Mouse (Mus musculus) naive thymus-derived CD4-positive, alpha-beta T cell, adult 2 months (primary cell): ENCODE measurements around the gene Mcrip1.
"Not testable (repeated sequence)": the region's sequence is repeated elsewhere in the genome, so short reads cannot be mapped to it uniquely, and the experiment has no call there.

ENCODE experiments used
- DNase-seq: peaks from one replicate; pipeline ENCODE4 v3.0.0-alpha.2; 2011; ENCODE audit warnings: low read depth

Mcrip1 gene

DNA sequence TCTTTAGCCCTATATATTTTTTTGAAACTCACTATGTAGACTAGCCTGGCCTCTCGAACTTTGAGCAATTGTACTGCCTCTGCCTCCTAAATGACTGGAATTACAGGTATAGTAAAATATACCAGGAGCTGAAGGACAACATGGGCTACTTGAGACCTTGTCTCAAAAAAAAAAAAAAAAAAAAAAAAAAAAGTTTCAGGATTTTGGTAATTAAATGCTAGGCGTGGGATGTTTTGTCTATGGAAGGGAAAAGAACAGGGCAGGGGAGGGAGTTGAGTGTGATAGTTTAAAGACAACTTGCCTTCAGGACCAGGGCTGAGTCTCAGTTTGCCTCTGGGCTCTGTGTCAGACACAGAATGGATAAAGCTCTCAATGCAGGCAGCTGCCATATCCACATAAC is 25.5 kb upstream of the Mcrip1 start:
- no peak for DNase-seq

DNA sequence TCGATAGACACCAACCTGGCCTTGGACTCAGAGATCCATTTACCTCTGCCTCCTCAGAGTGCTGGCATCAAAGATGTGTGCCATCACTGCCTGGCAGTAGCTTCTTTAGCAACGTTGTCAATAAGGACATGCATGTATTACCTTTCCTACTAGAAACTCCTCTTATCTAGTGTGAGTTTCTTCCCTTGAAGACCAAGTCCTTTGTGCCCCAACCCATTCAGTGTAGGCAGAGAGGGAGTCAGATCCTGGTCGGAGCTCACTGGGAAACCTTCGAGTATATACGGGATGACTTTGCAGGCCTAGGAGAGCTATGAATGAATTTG is 24.7 kb upstream of the Mcrip1 start:
- no peak for DNase-seq

DNA sequence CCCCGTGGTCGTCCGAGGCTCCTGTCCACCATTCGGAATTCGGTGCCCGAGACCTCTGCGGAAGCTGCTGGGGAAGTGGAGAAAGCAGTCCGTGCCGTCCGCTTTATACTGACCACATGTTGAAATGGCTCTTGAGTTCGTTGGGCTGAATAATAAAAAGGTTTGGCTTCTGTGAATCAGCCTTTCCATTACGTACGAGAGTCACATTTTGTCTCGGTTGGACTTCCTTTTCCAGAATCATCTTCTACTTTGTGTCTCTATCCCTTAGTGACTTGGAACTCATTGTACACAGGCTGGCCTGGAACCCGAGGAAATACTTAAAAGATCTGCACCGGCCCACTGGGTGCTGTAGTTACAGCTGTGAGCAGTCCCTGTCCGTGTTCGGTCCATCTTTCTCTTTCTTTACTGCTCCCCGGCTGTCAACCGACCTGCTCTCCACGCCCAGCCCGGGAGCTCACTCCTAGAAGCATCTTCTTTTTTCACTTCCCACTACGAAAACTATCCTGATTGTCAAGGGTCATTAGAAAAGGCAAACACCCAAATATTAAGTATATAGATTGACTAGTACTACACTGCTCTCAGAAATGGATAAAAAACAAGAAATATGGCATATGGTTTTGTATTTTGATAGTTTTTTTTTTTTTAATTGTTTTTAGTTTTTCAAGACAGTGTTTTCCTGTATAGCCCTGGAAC is 24.2 kb upstream of the Mcrip1 start:
- peak; percentile 90 for DNase-seq

DNA sequence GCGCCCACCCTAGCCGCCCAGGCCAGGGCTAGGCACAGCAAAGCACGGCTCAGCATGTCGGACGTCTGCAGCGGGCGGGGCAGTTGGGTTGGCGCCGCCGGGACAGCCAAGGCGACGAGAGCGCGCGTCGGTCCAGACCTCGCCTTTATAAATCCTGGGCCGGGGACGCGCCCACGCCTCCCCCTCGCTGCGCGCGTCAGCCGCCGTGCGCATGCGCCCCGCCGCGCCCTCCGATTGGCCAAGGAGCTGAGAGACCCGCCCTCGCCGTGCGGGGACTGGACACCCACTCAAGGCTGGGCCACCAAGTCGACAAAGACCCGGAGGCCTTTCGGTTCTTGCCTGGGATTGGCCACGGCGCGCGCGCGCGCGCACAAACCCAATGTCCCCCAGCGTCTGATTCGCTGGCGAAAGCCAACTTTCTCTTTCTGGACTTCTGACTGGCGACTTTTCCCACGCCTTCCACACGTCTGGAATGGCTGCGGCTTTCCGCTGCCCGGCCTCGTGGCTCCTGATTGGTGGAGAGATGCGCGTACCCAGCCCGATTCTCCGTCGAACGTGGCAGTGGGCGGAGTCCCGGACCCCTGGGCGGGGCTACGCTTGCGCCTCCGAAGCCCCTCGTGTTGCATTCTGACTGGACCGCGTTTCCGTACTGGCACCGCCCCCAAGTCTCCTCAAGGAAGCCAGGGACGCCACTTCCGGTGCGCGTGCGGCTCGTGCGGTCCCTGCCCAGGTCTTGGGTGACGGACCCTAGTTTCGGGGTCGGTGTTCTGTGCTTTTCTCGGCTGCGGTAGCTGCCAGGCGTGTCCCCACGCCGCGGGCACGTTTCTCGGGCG is 23.4 kb upstream of the Mcrip1 start, which contains the start of gene P4hb:
TSS of gene P4hb (minus strand) at position 502 of the 833 bp plus-strand sequence.
- DNase-seq, result peak; percentile 98

DNA sequence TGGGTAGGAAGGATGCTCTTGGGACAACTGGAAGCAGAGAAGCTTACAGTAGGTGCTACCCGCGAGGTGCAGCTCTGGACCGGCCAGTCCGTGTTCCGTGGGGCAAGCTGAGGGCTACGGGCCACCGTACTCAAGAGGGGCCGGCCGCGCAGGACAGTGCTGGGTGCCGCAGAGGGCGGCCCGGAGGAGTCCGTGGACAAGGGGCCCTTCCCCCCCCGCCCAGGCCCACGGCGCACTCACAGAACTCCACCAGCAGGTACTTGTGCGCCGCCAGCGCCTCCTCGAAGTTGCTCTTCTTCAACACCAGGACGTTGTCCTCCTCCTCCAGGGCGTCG is 22.9 kb upstream of the Mcrip1 start:
- DNase-seq, result no peak

DNA sequence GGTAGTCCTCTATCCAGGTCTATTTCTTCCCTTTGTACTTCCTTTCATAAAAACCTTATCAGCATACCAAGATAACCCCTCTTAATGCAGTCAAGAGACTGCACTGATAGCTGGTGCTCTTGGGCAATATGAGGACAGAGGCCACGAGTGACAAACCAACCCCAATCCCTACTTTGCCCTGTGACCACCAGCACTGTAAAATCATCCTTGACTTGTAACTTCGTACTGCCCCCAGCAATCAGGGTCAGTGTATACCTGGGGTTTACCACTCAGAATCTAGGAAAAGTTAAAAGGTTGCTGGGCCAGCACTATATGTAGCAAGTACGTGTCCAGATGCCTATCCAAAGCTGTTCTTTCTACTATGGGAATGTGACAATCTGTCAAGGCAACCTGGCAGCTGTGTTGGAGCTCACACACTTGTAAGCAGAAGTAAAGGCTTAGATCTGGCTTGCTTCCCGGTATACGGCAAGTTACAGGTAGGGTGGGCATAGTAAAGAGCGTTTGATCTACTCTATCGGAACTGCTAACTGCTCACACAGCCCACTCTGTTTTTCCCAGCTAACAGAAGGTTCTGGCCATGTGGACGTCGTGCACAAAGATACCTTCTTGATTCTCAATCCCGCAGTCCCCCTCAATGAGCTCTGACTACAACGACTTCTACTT is 22.4 kb upstream of the Mcrip1 start:
- no peak for DNase-seq

DNA sequence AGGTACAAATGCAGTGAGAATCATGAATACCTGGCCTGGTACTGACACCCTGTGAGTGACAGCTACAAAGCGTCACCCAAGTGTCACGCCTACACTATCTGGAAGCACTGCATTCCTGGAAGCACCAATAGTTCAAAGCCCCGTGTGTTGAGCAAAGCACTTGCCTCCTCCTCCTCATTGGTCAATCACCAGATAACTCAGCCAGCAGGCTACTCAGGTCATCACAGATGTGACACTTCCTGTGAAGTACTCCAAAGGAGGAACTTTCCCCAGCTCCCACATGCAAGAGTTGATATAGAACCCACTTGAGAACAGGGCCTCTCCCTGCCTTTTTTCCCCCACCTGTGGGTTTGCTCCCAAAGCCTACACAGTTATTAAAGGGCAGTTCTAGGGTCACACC is 21.6 kb upstream of the Mcrip1 start:
- DNase-seq, result no peak

DNA sequence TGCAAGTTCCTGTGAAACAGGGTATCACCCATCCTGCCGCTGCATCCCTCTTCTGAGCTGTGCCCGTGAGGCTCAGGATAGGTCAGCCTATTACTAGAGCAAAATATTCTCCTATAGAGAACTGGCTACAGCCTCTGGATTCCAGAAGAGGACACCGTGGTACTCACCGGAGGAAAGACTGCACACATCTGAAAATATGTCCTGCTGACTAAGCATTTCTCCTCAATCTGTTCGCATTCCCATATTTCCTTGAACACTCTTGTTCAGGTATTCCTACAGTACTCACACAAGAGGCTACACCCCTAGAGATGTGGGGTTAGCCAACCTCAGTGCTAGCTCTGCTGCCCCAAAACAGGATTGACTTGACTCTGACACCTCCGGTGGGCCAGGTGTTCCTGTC is 18.8 kb upstream of the Mcrip1 start:
- DNase-seq, result no peak

DNA sequence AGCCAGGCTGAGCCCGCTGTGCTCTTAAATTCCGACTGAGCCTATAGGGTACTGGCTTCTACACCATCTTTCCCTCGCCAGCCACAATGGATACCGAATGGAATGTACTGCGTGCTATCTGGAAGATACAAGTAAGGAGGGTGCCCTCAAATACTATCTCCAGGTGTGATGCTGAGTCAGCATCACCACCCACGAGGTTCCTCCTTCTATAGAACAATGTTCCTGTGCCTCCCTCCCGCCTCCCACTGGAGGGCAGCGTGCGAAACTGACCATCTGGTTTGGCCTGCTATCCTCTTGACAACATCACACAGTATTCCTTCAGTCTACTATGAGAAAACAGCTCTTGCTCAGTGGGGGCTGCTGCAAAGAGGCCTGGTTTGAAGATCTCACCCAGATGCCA is 15.6 kb upstream of the Mcrip1 start:
- DNase-seq, result no peak

DNA sequence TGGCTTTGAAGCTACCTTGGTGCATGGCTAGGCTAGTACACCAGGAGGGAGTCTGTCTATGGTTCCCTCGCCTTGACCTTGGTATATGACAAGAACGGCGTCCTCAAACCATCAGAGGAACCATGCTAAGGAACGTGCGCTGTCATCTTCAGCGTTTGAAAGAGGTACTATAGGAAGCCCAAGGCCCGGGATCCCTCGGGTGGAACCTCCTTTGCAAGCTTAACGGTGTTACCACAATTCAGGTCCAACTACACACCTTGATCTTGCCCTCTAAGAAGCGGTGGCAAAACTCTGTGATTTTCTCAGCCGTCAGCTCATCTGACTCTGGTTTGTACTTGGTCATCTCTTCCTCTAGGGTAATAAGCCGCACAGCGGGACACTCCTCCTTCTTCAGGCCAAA is 13.4 kb upstream of the Mcrip1 start:
- no peak for DNase-seq

DNA sequence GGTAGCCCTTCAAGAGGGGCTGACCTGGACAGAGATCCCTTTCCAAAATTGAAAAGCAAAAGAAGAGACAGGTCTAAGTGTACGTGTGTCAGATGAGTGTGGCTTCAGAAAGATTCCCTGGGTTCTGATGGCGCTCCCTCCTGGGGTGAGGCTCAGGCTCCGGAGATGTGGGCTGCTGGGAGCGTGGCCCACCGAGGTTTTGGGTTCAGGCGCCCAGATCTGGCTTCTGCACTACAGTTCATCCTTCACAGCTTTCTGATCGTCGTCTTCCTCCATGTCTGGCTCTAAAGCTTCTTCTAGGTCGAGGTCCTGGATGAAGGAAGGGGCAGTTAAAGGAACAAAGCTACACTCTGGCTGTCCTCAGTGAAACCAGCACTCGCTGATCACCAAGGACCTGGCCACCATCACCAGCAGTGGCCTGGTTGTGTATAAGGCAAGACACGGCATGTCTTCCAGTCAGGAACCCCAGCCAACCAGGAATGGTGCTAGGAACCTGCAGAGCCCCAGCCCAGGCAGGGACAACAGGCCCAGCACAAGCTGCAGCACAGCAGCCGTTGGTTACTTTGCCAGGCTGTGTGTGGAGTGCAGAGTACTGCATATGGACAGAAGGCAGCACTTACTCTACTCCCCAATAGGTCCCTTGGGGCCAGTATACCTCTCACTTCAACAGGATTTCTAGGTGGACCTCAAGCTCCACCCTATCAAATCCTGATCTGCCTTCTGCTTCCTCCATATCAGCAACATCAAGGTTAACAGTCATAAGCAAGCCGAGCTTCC is 11.6 kb upstream of the Mcrip1 start:
- no peak for DNase-seq

DNA sequence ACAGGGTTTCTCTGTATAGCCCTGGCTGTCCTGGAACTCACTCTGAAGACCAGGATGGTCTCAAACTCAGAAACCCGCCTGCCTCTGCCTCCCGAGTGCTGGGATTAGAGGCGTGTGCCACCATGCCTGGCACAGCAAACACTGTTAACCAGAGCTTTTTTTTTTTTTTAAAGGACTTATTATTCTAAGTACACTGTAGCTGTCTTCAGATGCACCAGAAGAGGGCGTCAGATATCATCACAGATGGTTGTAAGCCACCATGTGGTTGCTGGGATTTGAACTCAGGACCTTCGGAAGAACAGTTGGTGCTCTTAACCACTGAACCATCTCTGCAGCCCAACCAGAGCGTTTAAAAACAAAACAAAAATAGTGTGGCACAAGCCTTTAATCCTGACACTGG is 9.3 kb upstream of the Mcrip1 start:
- not testable (repeated sequence) for DNase-seq

DNA sequence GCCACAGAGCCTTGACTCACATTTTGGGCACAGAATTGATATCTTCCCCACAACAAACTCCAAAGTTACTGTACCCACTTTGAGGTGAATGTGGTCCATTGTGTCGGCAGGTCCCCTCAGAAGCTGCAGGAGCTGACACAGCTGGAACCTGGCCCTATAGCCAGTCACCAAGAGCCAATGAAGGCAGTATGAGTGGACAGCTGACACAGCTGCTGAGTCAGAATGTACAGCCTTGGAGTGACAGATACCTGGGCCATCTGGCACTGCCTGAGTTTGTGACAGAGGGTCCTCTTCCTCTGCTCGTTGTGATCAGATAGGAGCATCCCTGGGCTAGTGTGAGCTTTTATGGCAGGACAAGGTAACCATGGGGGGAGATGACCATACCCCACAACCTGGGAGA is 5.7 kb upstream of the Mcrip1 start:
- DNase-seq, result no peak

DNA sequence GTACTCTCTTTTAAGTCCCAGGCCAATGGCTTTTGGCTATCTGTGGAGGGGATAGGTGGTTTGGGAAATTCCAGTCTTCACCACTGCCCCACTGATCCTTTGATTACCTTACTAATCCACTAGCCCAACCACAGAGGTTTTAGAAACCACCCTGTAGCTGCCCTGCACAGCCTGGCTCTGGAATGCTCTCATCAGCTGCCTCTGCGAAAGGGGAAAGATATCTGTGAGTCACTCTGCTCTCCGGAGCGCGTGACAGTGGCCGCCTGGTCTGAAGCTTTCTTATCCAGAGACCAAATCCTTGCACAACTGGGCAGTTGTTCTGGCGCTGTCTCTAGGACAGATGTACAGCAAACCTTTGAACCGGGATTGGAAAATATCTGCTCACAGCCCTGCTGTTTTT is 5.3 kb upstream of the Mcrip1 start:
- DNase-seq, result no peak

DNA sequence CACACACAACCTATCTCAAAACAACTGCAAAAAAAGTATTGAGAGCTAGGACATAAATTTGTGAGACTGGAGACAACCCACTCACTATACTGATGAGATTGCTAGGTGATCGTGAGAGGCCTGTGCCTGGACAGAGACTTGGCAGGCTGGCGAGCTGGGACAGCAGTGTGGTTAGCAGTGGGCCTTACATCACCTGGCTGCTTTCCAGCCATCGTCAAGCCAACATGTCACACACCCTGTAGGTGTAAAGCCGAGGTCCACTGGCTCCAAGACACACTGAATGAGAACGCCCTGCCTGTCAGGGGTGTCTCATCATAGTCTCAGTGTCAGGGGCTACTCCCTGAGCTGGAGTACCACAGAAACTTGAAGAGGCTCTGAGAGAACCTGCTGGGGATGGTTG is 3.2 kb upstream of the Mcrip1 start:
- no peak for DNase-seq

DNA sequence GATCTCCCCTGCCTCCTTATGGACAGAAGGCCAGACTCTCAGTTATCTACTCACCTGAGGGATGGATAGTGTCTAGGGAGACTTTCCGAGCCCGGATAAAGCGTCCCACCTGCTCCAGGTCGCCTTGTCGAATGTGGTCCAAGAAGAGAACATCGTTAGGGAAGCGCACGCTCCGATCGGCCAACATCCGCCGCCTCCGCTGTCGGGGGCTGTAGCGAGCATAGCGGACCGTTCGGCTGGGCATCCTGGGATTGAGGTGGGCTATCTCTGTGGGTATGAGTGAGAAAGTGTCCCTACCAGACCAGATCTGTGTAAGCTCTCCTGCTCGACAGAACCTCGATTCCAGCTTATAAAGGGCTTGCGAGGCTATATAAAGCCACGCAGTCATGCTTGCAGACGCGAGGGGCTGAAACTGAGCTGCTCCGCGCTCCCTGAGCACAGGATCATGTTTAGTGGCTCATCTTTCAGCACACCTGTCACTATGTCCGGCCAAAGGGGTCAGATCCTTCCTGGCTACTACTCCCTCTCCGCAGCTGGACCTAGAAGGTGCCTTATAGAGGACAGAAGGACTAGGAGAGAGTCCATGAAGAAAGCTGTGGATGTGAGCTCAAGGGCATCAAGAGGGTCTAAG is 1.4 kb upstream of the Mcrip1 start, which contains the start of gene Ppp1r27:
TSS of gene Ppp1r27 (minus strand) at position 323 of the 631 bp plus-strand sequence.
- DNase-seq, result no peak

DNA sequence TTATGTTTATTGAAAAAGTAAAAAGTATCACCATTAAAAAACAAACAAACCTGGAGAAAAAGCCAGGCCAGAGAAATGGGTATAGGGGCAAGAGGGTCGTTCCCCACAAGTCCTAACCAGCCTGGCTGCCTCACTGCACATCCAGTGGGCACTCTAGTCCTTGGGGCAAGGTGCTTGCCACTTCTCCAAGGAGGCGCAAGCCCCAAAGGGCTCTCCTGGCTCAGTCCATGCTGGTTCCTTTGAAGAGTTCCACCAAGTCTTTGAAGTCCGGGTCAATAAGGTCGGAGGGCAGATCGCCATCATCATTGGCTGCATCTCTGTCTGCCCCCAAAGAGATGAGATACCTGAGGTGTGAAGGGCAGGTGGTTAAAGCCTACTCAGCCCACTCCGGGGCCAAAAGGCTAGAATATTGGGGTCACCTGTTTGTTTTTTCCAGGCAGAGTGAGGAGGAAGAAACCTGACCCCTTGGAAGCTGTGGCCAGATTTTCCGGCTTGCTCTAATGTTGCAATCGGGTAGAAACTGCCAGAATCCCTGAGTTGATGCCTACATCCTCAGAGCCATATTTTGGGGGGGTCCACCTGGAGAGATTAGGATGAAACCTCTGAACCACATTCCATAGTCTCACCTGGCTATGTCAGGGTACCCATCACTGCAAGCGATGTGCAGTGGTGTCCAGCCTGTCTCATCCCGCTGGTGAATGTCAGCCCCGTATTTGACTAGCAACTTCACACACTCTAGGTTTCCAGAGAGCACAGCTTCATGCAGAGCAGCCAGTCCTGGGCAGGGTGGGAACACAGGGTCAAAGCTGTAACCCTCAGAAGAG is 671 bp upstream of the Mcrip1 start:
- DNase-seq, result peak; percentile 25

DNA sequence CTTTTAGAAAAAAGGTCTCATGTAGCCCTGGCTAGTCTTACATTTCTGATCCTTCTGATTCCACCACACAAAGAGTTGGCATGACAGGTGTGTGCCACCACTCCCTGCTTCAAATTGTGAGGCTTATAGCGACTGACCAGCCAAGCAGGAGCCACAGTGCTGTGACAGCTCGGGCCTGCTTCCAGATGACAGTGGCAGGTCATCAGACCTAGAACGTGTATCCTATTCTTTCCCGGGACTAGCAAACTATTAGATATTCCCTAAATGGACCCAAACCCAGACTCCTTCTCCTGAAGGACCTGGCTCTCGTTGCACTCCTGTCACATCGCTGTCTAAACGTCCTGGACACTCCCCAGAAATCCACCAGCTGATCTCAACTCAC is 750 bp downstream of the Mcrip1 start:
- peak; percentile 24 for DNase-seq

DNA sequence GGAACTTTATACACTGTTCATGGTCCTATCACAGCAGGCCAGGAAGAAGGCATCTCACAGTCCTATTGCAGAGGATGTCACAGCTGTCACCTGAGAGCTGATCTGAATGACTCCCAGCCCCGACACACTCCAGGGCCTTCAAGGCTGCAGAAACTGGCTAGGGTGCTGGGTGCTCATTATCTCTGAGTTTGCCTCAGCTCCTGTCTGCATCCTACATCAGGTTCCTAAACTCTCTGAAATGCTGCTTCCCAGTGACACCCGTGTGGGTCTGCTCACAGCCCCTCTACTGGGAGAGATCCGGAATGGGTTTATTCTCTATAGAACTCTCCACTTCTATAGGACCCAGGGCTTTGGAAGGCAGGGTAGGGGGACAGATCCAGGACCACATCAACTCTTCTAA is 1.3 kb downstream of the Mcrip1 start:
- DNase-seq, result no peak

DNA sequence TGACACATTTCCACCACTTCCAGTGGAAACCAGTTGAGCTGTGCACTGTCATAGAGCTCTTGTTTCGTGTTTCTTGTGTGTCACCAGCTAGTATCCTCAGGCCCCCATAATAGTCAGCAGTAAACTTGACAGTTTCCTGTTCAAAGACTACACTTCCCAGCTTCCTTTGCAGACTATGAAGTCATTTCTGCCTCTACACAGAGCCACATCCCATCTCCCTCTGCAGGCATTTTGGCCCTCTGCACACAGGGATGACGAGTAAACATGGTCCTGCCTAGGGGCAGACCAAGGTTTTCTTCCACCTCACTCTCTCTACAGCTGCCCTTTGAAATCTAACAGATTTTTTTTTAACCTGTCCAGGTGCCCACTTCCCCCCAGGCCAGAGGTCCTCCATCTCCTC is 2.1 kb downstream of the Mcrip1 start:
- peak; percentile 48 for DNase-seq

DNA sequence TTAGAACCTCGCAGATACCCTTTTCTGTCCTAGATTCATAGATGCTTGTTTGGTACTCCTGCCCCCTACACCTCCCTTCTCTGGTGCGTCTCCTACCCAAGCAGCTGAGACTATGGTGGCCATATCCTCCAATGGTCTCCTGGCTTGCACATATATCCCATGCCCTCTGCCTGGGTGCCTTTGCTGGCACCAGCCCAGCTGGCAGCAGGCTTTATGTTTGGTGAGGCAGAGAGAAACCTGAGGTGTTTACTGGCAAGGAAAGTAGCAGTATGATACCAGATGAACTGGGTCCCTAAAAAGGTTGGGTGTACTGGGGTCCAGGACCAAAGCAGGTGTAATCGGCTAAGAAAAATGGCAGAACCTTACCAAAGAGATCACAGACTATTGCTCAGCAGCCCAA is 3.6 kb downstream of the Mcrip1 start:
- DNase-seq, result no peak
